Mouse (Mus musculus) bone marrow, adult 2 months (tissue): ENCODE measurements around the gene Wscd1.

Experiments used
- CTCF ChIP-seq: fragments of 200-500 bp; IDR thresholded peaks from 2 replicates; pipeline ENCODE4 v1.5.1; 2011; ENCODE audit warnings: low read length, control low read depth; ENCODE audit not compliant: control insufficient read depth, insufficient read depth
- POLR2A ChIP-seq: fragments of 200-500 bp; IDR thresholded peaks from 2 replicates; pipeline ENCODE4 v1.6.1; 2011; ENCODE audit warnings: low read depth, mild to moderate bottlenecking, control low read depth, low read length, borderline replicate concordance; ENCODE audit not compliant: control insufficient read depth

DNA sequence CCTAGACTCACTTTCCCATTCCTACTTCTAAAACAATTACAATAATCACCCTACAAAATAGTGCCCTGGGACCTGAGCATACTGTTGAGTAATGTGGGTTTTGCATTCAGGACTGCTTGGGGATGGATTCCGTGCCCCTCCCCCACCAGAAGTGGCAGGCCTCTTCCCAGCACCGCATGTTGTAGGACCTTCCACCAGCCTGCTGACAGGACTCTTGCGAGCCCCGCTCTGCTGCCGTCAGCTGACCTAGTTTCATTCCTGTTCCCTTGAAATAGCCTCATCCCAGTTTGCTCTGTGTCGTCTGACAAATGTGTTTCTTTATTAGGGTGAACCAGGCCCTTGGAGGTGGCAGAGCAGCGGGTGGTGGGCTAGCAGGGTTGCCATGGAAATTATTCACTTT lies 64.8 kb downstream of the Wscd1 start:
- no peak for TF ChIP-seq POLR2A
- no peak for TF ChIP-seq CTCF
